Mouse (Mus musculus) MEL (cell line): ENCODE data around the gene Lrrc29. TPM values are rescaled to one million over a fixed set of nuclear protein-coding genes. Genes with fewer than 3 reads are reported as not detected.

ENCODE experiments used
- DNase-seq: peaks from one replicate; pipeline ENCODE4 v3.0.0; 2011; ENCODE audit warnings: low read depth, low spot score
- H3K27ac ChIP-seq: 2 replicates; pipeline ENCODE4 v1.5.1; 2012; ENCODE audit warnings: low read depth, mild to moderate bottlenecking, control low read depth, low read length, moderate library complexity; ENCODE audit not compliant: control insufficient read depth
- H3K27me3 ChIP-seq, 2 experiments: fragments of 150-350 bp in 1 of 2; sonication (generic) in 1 of 2; 2 replicates each; pipeline ENCODE4 v1.6.1; 2012; ENCODE audit warnings: low read length in 2 of 2, mild to moderate bottlenecking in 2 of 2, improper control_type of control experiment in 1 of 2, moderate library complexity in 1 of 2; ENCODE audit not compliant: insufficient read depth in 2 of 2, control insufficient read depth in 1 of 2
- H3K36me3 ChIP-seq, 2 experiments: 2 replicates each; pipeline ENCODE4 v1.6.1; 2012 to 2014; ENCODE audit warnings: low read length in 2 of 2, improper control_type of control experiment in 1 of 2, inconsistent platforms in 1 of 2, mild to moderate bottlenecking in 1 of 2; ENCODE audit not compliant: insufficient read depth in 2 of 2, control insufficient read depth in 1 of 2
- H3K4me1 ChIP-seq, 2 experiments: fragments of 150-350 bp in 1 of 2; sonication (generic) in 1 of 2; 2 replicates each; pipeline ENCODE4 v1.6.1; 2012; ENCODE audit warnings: low read length in 2 of 2, improper control_type of control experiment in 1 of 2, mild to moderate bottlenecking in 1 of 2; ENCODE audit not compliant: insufficient read depth in 2 of 2, control insufficient read depth in 1 of 2
- H3K4me3 ChIP-seq, 2 experiments: fragments of 150-350 bp in 1 of 2; sonication (generic) in 1 of 2; 2 replicates each; pipeline ENCODE4 v1.5.1; 2012; ENCODE audit warnings: low read depth in 2 of 2, low read length in 2 of 2, mild to moderate bottlenecking in 2 of 2, moderate library complexity in 2 of 2, control low read depth in 1 of 2, improper control_type of control experiment in 1 of 2; ENCODE audit not compliant: control insufficient read depth in 1 of 2, insufficient read depth in 1 of 2
- H3K79me2 ChIP-seq: 2 replicates; pipeline ENCODE4 v1.6.1; 2012; ENCODE audit warnings: mild to moderate bottlenecking, low read length, moderate library complexity; ENCODE audit not compliant: control insufficient read depth, poor library complexity, insufficient read depth
- H3K9ac ChIP-seq: 2 replicates; pipeline ENCODE4 v1.6.1; 2012; ENCODE audit warnings: low read depth, mild to moderate bottlenecking, control low read depth, low read length, moderate library complexity; ENCODE audit not compliant: control insufficient read depth, poor library complexity, severe bottlenecking
- H3K9me3 ChIP-seq: fragments of 150-350 bp; sonication (generic); replicated peaks from 2 replicates; pipeline ENCODE4 v1.6.1; 2012; ENCODE audit warnings: mild to moderate bottlenecking, low read length, improper control_type of control experiment, moderate library complexity; ENCODE audit not compliant: insufficient read depth
- BHLHE40 ChIP-seq: IDR thresholded peaks from 2 replicates; pipeline ENCODE4 v1.6.1; 2012; ENCODE audit warnings: low read depth, mild to moderate bottlenecking, inconsistent platforms, low read length, improper control_type of control experiment, borderline replicate concordance
- CHD1 ChIP-seq: IDR thresholded peaks from 2 replicates; pipeline ENCODE4 v1.6.1; 2012; ENCODE audit warnings: low read depth, mild to moderate bottlenecking, inconsistent platforms, low read length, improper control_type of control experiment
- CHD2 ChIP-seq: IDR thresholded peaks from 2 replicates; pipeline ENCODE4 v1.6.1; 2011; ENCODE audit warnings: low read length, improper control_type of control experiment
- E2F4 ChIP-seq: IDR thresholded peaks from 2 replicates; pipeline ENCODE4 v1.6.1; 2011; ENCODE audit warnings: low read depth, low read length, improper control_type of control experiment, borderline replicate concordance
- ELF1 ChIP-seq: IDR thresholded peaks from 2 replicates; pipeline ENCODE4 v1.6.1; 2014; ENCODE audit warnings: low read depth, mild to moderate bottlenecking, inconsistent platforms, low read length, improper control_type of control experiment, moderate library complexity
- EP300 ChIP-seq, 2 experiments: IDR thresholded peaks; 2 replicates each; pipeline ENCODE4 v1.6.1; 2011; ENCODE audit warnings: improper control_type of control experiment in 2 of 2, low read length in 2 of 2, low read depth in 1 of 2, mild to moderate bottlenecking in 1 of 2
- ETS1 ChIP-seq: IDR thresholded peaks from 2 replicates; pipeline ENCODE4 v1.6.1; 2012; ENCODE audit warnings: low read depth, mild to moderate bottlenecking, inconsistent platforms, low read length, improper control_type of control experiment, moderate library complexity
- GABPA ChIP-seq: IDR thresholded peaks from 2 replicates; pipeline ENCODE4 v1.6.1; 2012; ENCODE audit warnings: low read depth, mild to moderate bottlenecking, inconsistent platforms, low read length, improper control_type of control experiment, moderate library complexity
- KAT2A ChIP-seq: conservative IDR thresholded peaks from 2 replicates; pipeline ENCODE4 v1.6.1; 2012; ENCODE audit warnings: low read depth, low read length, improper control_type of control experiment, inconsistent platforms
- MAFK ChIP-seq: IDR thresholded peaks from 2 replicates; pipeline ENCODE4 v1.6.1; 2011; ENCODE audit warnings: low read depth, mild to moderate bottlenecking, low read length, improper control_type of control experiment, borderline replicate concordance
- MAX ChIP-seq: IDR thresholded peaks from 2 replicates; pipeline ENCODE4 v1.6.1; 2011; ENCODE audit warnings: low read length, improper control_type of control experiment
- MEF2A ChIP-seq: IDR thresholded peaks from 2 replicates; pipeline ENCODE4 v1.6.1; 2014; ENCODE audit warnings: low read depth, mild to moderate bottlenecking, inconsistent platforms, low read length, improper control_type of control experiment; ENCODE audit not compliant: poor library complexity, insufficient replicate concordance, severe bottlenecking; ENCODE audit errors: extremely low read depth
- MXI1 ChIP-seq: IDR thresholded peaks from 2 replicates; pipeline ENCODE4 v1.6.1; 2011; ENCODE audit warnings: mild to moderate bottlenecking, low read depth, low read length, improper control_type of control experiment
- MYB ChIP-seq: IDR thresholded peaks from 2 replicates; pipeline ENCODE4 v1.6.1; 2011; ENCODE audit warnings: mild to moderate bottlenecking, low read depth, low read length, improper control_type of control experiment
- MYC ChIP-seq: IDR thresholded peaks from 2 replicates; pipeline ENCODE4 v1.6.1; 2011; ENCODE audit warnings: low read depth, mild to moderate bottlenecking, low read length, improper control_type of control experiment, moderate library complexity
- NELFE ChIP-seq: IDR thresholded peaks from 2 replicates; pipeline ENCODE4 v1.6.1; 2011; ENCODE audit warnings: low read depth, low read length, improper control_type of control experiment
- NRF1 ChIP-seq: IDR thresholded peaks from 2 replicates; pipeline ENCODE4 v1.6.1; 2014; ENCODE audit warnings: low read depth, mild to moderate bottlenecking, inconsistent platforms, low read length, improper control_type of control experiment, moderate library complexity; ENCODE audit not compliant: poor library complexity, insufficient read depth, severe bottlenecking
- POLR2A ChIP-seq, 2 experiments: IDR thresholded peaks; 2 replicates each; pipeline ENCODE4 v1.6.1; 2011 to 2012; ENCODE audit warnings: low read length in 2 of 2, mild to moderate bottlenecking in 2 of 2, control low read depth in 1 of 2, improper control_type of control experiment in 1 of 2, low read depth in 1 of 2, moderate library complexity in 1 of 2; ENCODE audit not compliant: control insufficient read depth in 1 of 2, insufficient read depth in 1 of 2, poor library complexity in 1 of 2
- POLR2AphosphoS5 ChIP-seq: IDR thresholded peaks from 2 replicates; pipeline ENCODE4 v1.6.1; 2012; ENCODE audit warnings: low read depth, borderline replicate concordance, mild to moderate bottlenecking, inconsistent platforms, low read length, moderate library complexity, mixed read lengths
- RCOR1 ChIP-seq: IDR thresholded peaks from 2 replicates; pipeline ENCODE4 v1.6.1; 2012; ENCODE audit warnings: low read depth, mild to moderate bottlenecking, inconsistent platforms, low read length, improper control_type of control experiment
- SIN3A ChIP-seq: IDR thresholded peaks from 2 replicates; pipeline ENCODE4 v1.6.1; 2012; ENCODE audit warnings: low read length, improper control_type of control experiment, inconsistent platforms
- TBP ChIP-seq: IDR thresholded peaks from 2 replicates; pipeline ENCODE4 v1.8.0; 2011; ENCODE audit warnings: low read depth, low read length, improper control_type of control experiment
- TCF12 ChIP-seq: IDR thresholded peaks from 2 replicates; pipeline ENCODE4 v1.6.1; 2014; ENCODE audit warnings: low read depth, mild to moderate bottlenecking, inconsistent platforms, low read length, improper control_type of control experiment, moderate library complexity
- USF1 ChIP-seq: IDR thresholded peaks from 2 replicates; pipeline ENCODE4 v1.6.1; 2014; ENCODE audit warnings: low read depth, mild to moderate bottlenecking, inconsistent platforms, low read length, improper control_type of control experiment, moderate library complexity
- USF2 ChIP-seq, 2 experiments: IDR thresholded peaks; 2 replicates each; pipeline ENCODE4 v1.6.1; 2011 to 2012; ENCODE audit warnings: improper control_type of control experiment in 2 of 2, low read length in 2 of 2, borderline replicate concordance in 1 of 2, inconsistent platforms in 1 of 2, low read depth in 1 of 2, mild to moderate bottlenecking in 1 of 2; ENCODE audit not compliant: insufficient read depth in 1 of 2
- ZC3H11A ChIP-seq: IDR thresholded peaks from 2 replicates; pipeline ENCODE4 v1.6.1; 2012; ENCODE audit warnings: low read depth, mild to moderate bottlenecking, inconsistent platforms, low read length, improper control_type of control experiment
- polyA plus RNA-seq, 2 experiments: library from polyadenylated mRNA; stranded (reverse) in 1 of 2; unstranded in 1 of 2; fragments of >175 nt in 1 of 2; fragments of >200 nt in 1 of 2; gene quantifications; 2 replicates each; pipeline versions ENCODE4 v1.2.1 to v1.2.4; 2012; ENCODE audit warnings: low replicate concordance in 2 of 2, low read depth in 1 of 2; ENCODE audit not compliant: insufficient read length in 2 of 2, insufficient read depth in 1 of 2, missing spikeins in 1 of 2
- total RNA-seq: library from RNA; depleted of rRNA; stranded (reverse); fragments of 300-350 nt; gene quantifications from 2 replicates; pipeline ENCODE4 v1.2.3, GENCODE M21; 2012

Gene Lrrc29
- total and polyA plus RNA-seq, 3 experiments = 2.6 to 6.1 TPM; not detected in 1

DNA sequence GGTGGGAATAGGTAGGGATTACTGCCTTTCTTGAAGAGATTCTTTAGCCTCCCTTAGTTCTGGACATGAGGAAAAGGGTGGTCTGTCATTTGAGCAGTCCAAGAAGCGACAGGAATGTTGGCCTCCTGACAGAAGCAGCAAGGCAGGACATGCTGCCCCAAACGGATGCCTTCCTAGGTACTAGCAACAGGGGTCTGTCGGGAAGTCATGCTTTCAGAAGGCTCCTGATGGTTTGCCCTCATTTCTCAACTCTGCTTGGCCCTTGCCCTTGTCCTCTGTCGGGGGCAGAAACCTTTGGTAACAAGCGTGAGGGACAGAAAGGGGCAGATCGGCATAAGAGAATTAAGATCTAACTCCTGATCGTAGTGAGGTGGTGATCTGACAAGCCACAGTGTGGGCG lies 16.0 kb downstream of the Lrrc29 start:
- Histone ChIP-seq H3K27me3 (no peaks in the 10 kb centered on the region), H3K27ac (no peak overlapping the region)
- DNase-seq = no peak
- no peak for TF ChIP-seq MYB
- TF ChIP-seq TCF12 = no peak
- TF ChIP-seq SIN3A = no peak
- TF ChIP-seq MYC = no peak
- no peak for TF ChIP-seq E2F4
- TF ChIP-seq POLR2A (IDR thresholded peaks at IDR 0.05; ENCODE audit: control insufficient read depth in 1 of 2, insufficient read depth in 1 of 2, low read depth in 1 of 2, low read length in 2 of 2, poor library complexity in 1 of 2) = no peak
- TF ChIP-seq NRF1 = no peak
- TF ChIP-seq ZC3H11A = no peak
- no peak for TF ChIP-seq MXI1
- TF ChIP-seq MEF2A = no peak
- TF ChIP-seq USF1 = no peak
- TF ChIP-seq MAFK = no peak
- no peak for TF ChIP-seq NELFE
- TF ChIP-seq CHD2 = no peak
- no peak for TF ChIP-seq POLR2AphosphoS5
- TF ChIP-seq MAX = no peak
- no peak for TF ChIP-seq CHD1
- TF ChIP-seq, all 39 proteins: peak for 0
- H3K36me3 ChIP-seq = peaks cover 0 to 24% of the 10 kb centered on the region in 2 experiments; a peak in 2 of 4 replicates
- peaks cover 22 to 28% of the 10 kb centered on the region in 2 experiments for H3K4me1 ChIP-seq
- no peak overlapping the region for H3K9ac ChIP-seq
- H3K4me3 ChIP-seq = no peak overlapping the region
- no peaks in the 10 kb centered on the region for H3K9me3 ChIP-seq
- H3K79me2 ChIP-seq = no peaks in the 10 kb centered on the region

DNA sequence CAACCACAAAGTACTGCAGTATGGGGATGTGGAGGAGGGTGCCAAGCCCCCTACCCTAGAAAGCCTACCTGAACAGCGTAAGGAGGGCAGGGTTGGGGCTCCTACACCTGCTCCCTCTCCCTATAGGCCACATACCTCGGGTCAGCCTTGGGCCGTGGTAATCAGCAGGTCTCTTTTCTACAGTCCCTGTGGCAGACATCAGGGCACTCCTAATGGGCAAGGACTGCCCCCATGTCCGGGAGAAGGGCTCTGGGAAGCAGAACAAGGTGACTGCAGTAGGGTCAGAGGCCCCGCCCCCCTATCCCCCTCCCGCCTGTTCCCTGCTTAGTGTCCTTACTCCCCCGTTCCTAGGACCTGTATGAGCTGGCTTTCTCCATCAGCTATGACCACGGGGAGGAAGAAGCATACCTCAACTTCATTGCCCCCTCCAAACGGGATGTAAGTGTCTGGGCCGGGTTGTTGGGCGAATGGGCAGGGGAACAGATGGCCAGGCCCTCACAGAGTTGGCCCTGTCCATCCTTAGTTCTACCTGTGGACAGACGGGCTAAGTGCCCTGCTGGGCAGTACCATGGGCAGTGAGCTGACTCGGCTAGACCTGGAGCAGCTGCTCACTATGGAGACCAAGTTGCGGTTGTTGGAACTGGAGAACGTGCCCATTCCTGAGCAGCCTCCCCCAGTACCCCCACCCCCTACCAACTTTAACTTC lies 16.8 kb downstream of the Lrrc29 start:
- TF ChIP-seq RCOR1 (no peak), MYB (no peak), USF2 (IDR thresholded peaks at IDR 0.05; ENCODE audit: borderline replicate concordance in 1 of 2, insufficient read depth in 1 of 2, low read depth in 1 of 2, low read length in 2 of 2) (no peak), KAT2A (no peak), EP300 (IDR thresholded peaks at IDR 0.05; ENCODE audit: low read depth in 1 of 2, low read length in 2 of 2) (no peak), E2F4 (no peak), TBP (no peak), ETS1 (no peak), GABPA (no peak), MEF2A (no peak), ELF1 (no peak), BHLHE40 (no peak)
- Histone ChIP-seq H3K27ac (no peak overlapping the region), H3K4me1 (peaks cover 22 to 33% of the 10 kb centered on the region in 2 experiments)

More for the DNA sequence above, 16.8 kb downstream of the Lrrc29 start:
- Histone ChIP-seq H3K36me3 (peaks cover 0 to 29% of the 10 kb centered on the region in 2 experiments; a peak in 2 of 4 replicates), H3K9me3 (no peaks in the 10 kb centered on the region), H3K9ac (no peak overlapping the region), H3K27me3 (no peaks in the 10 kb centered on the region), H3K79me2 (no peaks in the 10 kb centered on the region), H3K4me3 (no peak overlapping the region)
- DNase-seq = no peak
